Mouse (Mus musculus): Measurements from ENCODE around the gene Tmem141. TPM values are rescaled to one million over a fixed set of nuclear protein-coding genes. Genes with fewer than 3 reads are reported as not detected.

Tmem141 gene
- polyA plus RNA-seq, 1 experiment from 2014 or later: 28.9 TPM

DNA sequence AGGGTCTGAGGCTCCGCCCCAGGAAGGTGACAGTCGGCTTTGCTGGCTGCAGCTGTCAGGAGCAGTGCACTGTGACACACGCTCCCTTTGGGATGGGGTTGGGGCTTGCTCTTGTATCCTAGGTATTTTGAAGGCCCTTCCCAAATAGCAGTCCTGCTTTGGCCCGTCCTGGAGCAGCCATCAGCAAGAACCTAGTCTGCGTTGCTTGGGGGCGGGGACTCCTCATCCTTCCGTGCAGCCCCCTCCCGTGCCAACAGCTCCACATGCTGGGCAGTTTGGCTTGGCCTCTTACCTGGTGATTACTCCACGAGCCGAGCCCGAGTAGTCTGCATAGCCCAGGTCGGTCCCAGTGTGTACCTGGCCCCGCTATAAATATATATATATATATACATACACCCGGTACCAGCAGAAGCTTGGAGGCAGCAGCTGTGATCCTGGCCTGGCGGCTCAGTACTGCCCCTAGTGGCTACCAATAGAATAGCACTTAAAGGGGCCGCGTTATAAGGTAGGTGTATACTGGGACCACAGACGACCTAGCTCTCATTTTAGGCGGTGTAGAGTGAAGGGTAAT is 40.4 kb downstream of the Tmem141 start, which contains the start of gene Ajm1:
Gene Ajm1, minus strand, starts transcription at position 464 of the 571 bp plus-strand sequence.
- Histone ChIP-seq H3K9me3 (ENCODE audit: control insufficient read depth, low read length) (no peaks in the 10 kb centered on the region), H3K27me3 (replicated peaks; ENCODE audit: control insufficient read depth, insufficient read depth, low read length) (peaks cover 48% of the 10 kb centered on the region), H3K36me3 (ENCODE audit: control insufficient read depth, insufficient read depth) (peaks cover 7% of the 10 kb centered on the region; the same call in 1 of the 2 replicates), H3K27ac (ENCODE audit: low read length) (no peak within 1 kb of the TSS), H3K9ac (replicated peaks; ENCODE audit: low read depth, low read length) (peak within 1 kb of the TSS; percentile 71), H3K4me3 (replicated peaks; ENCODE audit: low read length) (peak within 1 kb of the TSS; percentile 58), H3K4me1 (replicated peaks; ENCODE audit: control insufficient read depth, insufficient read depth, low read length) (peaks cover 46% of the 10 kb centered on the region), H3K4me2 (ENCODE audit: low read length) (peak within 1 kb of the TSS; percentile 76)
- ATAC-seq: peak; percentile 80
- WGBS: 6% methylated on average over 19 of the region's 19 CpGs

GRCm38 (mm10) chr2:25580621-25581101 is 41.1 kb downstream of the Tmem141 start:
- Histone ChIP-seq H3K9ac (replicated peaks; ENCODE audit: low read depth, low read length) (peak overlapping the region; percentile 71), H3K27ac (ENCODE audit: low read length) (no peak overlapping the region), H3K4me3 (replicated peaks; ENCODE audit: low read length) (peak overlapping the region; percentile 58), H3K36me3 (ENCODE audit: control insufficient read depth, insufficient read depth) (0 out of 2 replicates have a peak, but pooled peaks cover 3% of the 10 kb centered on the region), H3K9me3 (ENCODE audit: control insufficient read depth, low read length) (no peaks in the 10 kb centered on the region), H3K4me2 (ENCODE audit: low read length) (peak overlapping the region; percentile 76), H3K27me3 (replicated peaks; ENCODE audit: control insufficient read depth, insufficient read depth, low read length) (peaks cover 54% of the 10 kb centered on the region), H3K4me1 (replicated peaks; ENCODE audit: control insufficient read depth, insufficient read depth, low read length) (peaks cover 50% of the 10 kb centered on the region)
- 42% methylated on average over 6 of the region's 6 CpGs for WGBS
- ATAC-seq: 0 out of 2 replicates have a peak, but pooled peaks have one; percentile 0

DNA sequence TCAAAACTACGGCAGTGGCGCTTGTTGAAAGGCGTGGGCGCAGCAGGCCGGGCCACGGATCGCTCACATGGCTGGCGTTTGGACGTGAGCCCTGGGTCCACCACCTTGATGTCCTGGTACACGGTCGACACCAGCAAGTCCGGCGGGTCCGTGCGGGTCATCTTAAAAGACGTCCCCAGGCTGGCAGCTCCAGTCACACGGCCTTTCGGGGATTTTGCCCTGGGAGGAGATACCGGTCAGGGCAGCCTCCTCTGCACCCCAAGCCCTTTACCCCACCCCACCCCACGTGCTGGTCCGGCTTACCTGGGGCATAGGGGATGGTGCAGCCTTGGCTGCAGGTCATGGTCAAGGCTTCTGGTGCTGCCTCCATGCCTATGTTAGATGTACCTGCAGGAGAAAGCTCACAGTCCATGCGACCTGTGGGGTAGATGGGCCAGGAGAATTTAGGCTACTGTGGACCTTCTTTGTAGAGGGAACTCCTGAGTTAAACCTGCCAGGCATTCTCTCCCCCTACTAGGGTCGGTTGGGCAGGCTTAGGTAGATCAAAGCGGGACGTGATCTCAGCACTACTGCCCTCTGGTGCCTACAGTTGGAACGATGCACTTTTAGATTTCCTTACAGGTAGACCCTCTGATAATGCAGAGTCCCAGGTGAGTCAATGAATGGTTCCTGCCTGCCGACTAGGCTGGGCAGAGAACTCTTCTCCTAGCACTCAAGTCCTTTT is 41.9 kb downstream of the Tmem141 start:
- Histone ChIP-seq H3K4me2 (ENCODE audit: low read length) (no peak overlapping the region; the same call in 1 of the 2 replicates), H3K27ac (ENCODE audit: low read length) (no peak overlapping the region), H3K9me3 (ENCODE audit: control insufficient read depth, low read length) (no peaks in the 10 kb centered on the region), H3K4me1 (replicated peaks; ENCODE audit: control insufficient read depth, insufficient read depth, low read length) (peaks cover 55% of the 10 kb centered on the region), H3K36me3 (ENCODE audit: control insufficient read depth, insufficient read depth) (0 out of 2 replicates have a peak, but pooled peaks cover 3% of the 10 kb centered on the region), H3K9ac (replicated peaks; ENCODE audit: low read depth, low read length) (no peak overlapping the region), H3K4me3 (replicated peaks; ENCODE audit: low read length) (peak overlapping the region; percentile 17; the same call in 1 of the 2 replicates), H3K27me3 (replicated peaks; ENCODE audit: control insufficient read depth, insufficient read depth, low read length) (peaks cover 54% of the 10 kb centered on the region)
- WGBS: 6% methylated on average over 27 of the region's 27 CpGs
- ATAC-seq: no peak

DNA sequence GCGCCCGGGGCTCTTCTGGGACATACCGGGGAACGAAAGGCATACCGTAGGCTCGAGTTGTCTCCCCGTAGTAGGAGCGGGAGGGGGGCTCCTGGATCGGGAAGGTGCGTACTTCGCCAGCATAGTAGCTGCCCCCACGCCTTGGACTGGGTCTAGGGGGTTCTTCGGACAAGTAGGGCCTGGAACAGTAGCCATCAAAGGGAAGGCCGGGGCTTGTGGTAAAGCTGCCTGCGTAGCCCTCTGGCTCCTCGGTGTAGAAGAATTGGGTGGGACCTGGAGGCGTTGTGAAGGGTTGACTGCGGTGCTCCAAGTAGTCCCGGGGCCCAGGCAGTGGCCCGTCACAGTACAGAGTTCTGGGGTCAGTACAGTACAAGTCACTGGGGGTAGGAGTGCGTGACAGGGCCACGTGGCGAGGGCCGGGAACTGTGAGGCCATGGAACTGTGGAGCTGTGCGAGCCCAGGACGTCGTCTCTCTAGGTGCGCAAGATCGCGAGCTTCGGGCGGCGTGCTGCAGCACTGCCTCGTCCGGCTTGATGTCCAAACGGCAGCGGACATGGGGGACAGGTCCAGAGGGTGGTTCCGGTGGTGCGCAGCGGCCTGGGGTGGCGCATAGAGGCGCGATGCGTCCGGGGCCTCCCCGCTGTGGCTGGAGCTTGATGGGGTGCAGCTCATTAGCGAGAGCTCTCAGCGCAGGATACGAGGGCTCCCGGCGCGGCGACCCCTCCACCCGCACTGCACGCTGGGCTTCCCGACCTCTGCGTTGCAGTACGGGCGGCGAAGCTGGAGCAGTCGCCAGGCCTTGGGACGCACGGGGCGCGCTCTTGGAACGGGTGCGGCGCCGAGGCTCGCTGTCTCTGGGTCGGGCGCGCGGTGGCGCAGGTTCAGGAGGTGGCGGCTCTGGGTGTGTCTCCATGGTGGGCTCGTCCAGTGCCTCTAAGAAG is 42.7 kb downstream of the Tmem141 start:
- Histone ChIP-seq H3K4me1 (replicated peaks; ENCODE audit: control insufficient read depth, insufficient read depth, low read length) (peaks cover 57% of the 10 kb centered on the region), H3K36me3 (ENCODE audit: control insufficient read depth, insufficient read depth) (no peaks in the 10 kb centered on the region), H3K9ac (replicated peaks; ENCODE audit: low read depth, low read length) (0 out of 2 replicates have a peak overlapping the region, but pooled peaks have one; percentile 13), H3K9me3 (ENCODE audit: control insufficient read depth, low read length) (no peaks in the 10 kb centered on the region), H3K4me3 (replicated peaks; ENCODE audit: low read length) (peak overlapping the region; percentile 17), H3K27me3 (replicated peaks; ENCODE audit: control insufficient read depth, insufficient read depth, low read length) (peaks cover 54% of the 10 kb centered on the region), H3K27ac (ENCODE audit: low read length) (no peak overlapping the region), H3K4me2 (ENCODE audit: low read length) (peak overlapping the region; percentile 26)
- no peak for ATAC-seq
- 7% methylated on average over 76 of the region's 77 CpGs for WGBS

GRCm38 (mm10) chr2:25577951-25578795 is 43.6 kb downstream of the Tmem141 start:
- Histone ChIP-seq H3K27me3 (replicated peaks; ENCODE audit: control insufficient read depth, insufficient read depth, low read length) (peaks cover 54% of the 10 kb centered on the region), H3K9ac (replicated peaks; ENCODE audit: low read depth, low read length) (peak overlapping the region; percentile 22; the same call in 1 of the 2 replicates), H3K9me3 (ENCODE audit: control insufficient read depth, low read length) (no peaks in the 10 kb centered on the region), H3K4me1 (replicated peaks; ENCODE audit: control insufficient read depth, insufficient read depth, low read length) (peaks cover 66% of the 10 kb centered on the region), H3K4me2 (ENCODE audit: low read length) (peak overlapping the region; percentile 44), H3K36me3 (ENCODE audit: control insufficient read depth, insufficient read depth) (no peaks in the 10 kb centered on the region), H3K4me3 (replicated peaks; ENCODE audit: low read length) (peak overlapping the region; percentile 25), H3K27ac (ENCODE audit: low read length) (no peak overlapping the region)
- ATAC-seq: no peak
- WGBS: 6% methylated on average over 75 of the region's 75 CpGs

- Histone ChIP-seq H3K9ac (replicated peaks; ENCODE audit: low read depth, low read length) (peak overlapping the region; percentile 22; the same call in 1 of the 2 replicates), H3K9me3 (ENCODE audit: control insufficient read depth, low read length) (no peaks in the 10 kb centered on the region), H3K4me3 (replicated peaks; ENCODE audit: low read length) (peak overlapping the region; percentile 25), H3K27ac (ENCODE audit: low read length) (no peak overlapping the region), H3K4me2 (ENCODE audit: low read length) (peak overlapping the region; percentile 44), H3K4me1 (replicated peaks; ENCODE audit: control insufficient read depth, insufficient read depth, low read length) (peaks cover 66% of the 10 kb centered on the region), H3K36me3 (ENCODE audit: control insufficient read depth, insufficient read depth) (no peaks in the 10 kb centered on the region), H3K27me3 (replicated peaks; ENCODE audit: control insufficient read depth, insufficient read depth, low read length) (peaks cover 54% of the 10 kb centered on the region)
- 16% methylated on average over 92 of the region's 92 CpGs for WGBS
- no peak for ATAC-seq
These were observed 44.6 kb downstream of the Tmem141 start for GRCm38 (mm10) chr2:25576965-25577891.

GRCm38 (mm10) chr2:25576028-25576850 is 45.6 kb downstream of the Tmem141 start:
- Histone ChIP-seq H3K9me3 (ENCODE audit: control insufficient read depth, low read length) (no peaks in the 10 kb centered on the region), H3K9ac (replicated peaks; ENCODE audit: low read depth, low read length) (no peak overlapping the region), H3K4me2 (ENCODE audit: low read length) (peak overlapping the region; percentile 91), H3K27ac (ENCODE audit: low read length) (no peak overlapping the region), H3K36me3 (ENCODE audit: control insufficient read depth, insufficient read depth) (no peaks in the 10 kb centered on the region), H3K27me3 (replicated peaks; ENCODE audit: control insufficient read depth, insufficient read depth, low read length) (peaks cover 54% of the 10 kb centered on the region), H3K4me3 (replicated peaks; ENCODE audit: low read length) (peak overlapping the region; percentile 67; the same call in 1 of the 2 replicates), H3K4me1 (replicated peaks; ENCODE audit: control insufficient read depth, insufficient read depth, low read length) (peaks cover 58% of the 10 kb centered on the region)
- WGBS: 76% methylated on average over 16 of the region's 16 CpGs
- no peak for ATAC-seq

Measured in forebrain, embryonic 16.5 days (tissue).